Mouse (Mus musculus): ENCODE results near the gene Tbxa2r.

The Tbxa2r gene

DNA sequence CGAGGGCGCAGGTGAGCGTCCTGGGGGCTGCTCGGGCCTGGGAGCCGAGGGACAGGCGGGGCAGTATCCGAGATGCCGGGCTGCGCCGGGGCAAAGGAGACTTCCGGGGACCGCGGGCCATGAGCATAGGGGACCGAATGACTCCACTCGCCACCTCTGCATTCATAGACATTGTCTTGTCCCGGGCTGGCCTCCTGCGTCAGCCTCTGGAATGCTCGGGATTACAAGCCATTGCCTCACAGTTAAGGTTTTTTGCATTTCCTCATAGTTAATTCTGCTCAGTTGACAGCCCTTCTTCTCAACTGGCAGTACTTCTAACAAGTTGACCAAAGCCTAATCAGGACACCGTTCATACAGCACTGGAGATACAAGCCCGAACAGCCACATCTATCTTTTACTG lies 7.1 kb upstream of the Tbxa2r start:
- no peak for DNase-seq

DNA sequence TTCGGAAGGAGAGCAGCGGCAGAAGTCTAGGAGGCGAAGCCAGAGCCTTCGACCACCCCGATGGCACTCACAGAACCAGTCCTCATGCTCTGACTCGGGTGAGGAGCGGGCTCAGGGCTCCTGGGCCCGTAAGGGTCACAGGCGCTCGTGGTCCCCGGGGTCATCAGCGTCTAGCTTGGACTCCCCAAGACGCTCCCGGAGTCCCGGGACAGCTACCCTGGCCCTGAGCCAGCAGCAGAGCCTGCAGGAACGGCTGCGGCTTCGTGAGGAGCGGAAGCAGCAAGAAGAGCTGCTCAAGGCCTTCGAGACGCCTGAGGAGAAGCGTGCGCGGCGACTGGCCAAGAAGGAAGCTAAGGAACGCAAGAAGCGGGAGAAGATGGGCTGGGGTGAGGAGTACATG lies 6.1 kb upstream of the Tbxa2r start:
- DNase-seq: no peak

DNA sequence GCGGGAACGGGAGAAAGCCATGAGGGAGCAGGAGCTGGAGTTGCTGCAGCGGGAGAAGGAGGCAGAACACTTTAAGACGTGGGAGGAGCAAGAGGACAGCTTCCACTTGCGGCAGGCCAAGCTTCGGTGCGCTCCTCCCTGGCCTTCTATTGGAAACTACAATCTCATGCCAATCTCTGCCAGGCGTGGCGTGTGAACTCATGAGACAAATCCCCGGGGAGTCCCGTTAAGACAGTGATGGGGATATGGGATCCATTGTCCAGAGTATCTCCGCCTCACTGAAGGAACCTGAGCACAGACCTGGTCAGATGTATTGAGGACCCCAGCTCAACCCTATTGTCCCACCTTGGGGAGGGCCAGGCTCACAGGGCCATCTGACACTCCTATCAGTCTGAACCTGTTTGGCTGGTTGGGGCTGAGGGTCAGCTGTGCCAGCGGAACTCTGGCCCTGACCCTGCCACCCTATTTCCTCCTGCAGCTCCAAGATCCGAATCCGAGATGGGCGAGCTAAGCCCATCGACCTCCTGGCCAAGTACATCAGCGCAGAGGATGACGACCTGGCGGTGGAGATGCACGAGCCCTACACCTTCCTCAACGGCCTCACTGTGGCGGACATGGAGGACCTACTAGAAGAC lies 5.3 kb upstream of the Tbxa2r start:
- DNase-seq: no peak

DNA sequence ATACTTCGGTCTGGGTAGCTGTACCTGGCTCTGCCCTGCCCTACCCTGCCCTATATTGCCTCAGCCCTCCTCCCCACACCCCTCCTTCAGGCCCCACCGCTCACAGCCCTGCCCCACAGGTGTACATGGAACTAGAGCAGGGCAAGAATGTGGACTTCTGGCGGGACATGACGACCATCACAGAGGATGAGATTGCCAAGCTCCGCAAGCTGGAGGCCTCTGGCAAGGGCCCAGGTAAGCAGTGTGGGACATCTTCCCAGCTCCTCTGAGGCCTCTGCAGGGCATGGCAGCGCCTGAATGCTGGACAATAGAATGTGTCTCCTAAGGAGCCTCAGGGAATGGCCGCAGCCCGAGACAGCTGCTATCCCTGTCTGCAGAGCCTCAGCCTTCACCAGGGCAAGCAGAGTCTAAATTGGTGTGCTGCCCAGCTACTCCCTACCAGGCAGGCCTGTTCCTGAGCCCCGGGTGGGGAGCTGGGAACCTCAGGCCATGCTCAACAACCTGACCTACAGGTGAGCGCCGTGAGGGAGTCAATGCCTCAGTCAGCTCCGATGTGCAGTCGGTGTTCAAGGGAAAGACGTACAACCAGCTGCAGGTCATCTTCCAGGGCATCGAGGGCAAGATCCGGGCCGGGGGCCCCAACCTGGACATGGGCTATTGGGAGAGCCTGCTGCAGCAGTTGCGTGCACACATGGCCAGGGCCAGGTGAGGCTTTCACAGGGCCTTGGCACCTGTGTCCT lies 4.6 kb upstream of the Tbxa2r start:
- DNase-seq: no peak

GRCm38 (mm10) chr10:81325176-81325575 lies 3.4 kb upstream of the Tbxa2r start:
- no peak for DNase-seq

GRCm38 (mm10) chr10:81325781-81326180 lies 2.8 kb upstream of the Tbxa2r start:
- no peak for DNase-seq

DNA sequence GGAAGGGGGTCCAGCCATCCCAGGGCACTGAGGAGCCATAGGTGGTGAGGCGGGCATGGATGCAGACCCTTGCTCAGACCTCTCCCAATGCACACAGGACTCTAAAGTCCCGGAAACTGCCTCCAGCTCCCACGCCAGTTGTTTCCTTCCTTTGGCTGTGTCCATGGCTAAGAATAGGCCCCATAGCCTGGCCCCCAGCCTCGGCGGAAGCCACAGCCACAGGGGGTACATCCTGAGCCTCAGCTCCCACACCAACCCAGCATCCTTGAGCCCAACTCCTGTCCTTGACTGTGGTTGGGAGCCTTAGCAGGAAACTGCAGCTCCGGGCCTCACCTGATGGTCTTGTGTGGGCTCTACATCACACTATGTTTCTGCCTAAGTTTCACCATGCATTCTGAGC lies 1.7 kb upstream of the Tbxa2r start:
- no peak for DNase-seq

GRCm38 (mm10) chr10:81327959-81328358 lies 572 bp upstream of the Tbxa2r start:
- no peak for DNase-seq

DNA sequence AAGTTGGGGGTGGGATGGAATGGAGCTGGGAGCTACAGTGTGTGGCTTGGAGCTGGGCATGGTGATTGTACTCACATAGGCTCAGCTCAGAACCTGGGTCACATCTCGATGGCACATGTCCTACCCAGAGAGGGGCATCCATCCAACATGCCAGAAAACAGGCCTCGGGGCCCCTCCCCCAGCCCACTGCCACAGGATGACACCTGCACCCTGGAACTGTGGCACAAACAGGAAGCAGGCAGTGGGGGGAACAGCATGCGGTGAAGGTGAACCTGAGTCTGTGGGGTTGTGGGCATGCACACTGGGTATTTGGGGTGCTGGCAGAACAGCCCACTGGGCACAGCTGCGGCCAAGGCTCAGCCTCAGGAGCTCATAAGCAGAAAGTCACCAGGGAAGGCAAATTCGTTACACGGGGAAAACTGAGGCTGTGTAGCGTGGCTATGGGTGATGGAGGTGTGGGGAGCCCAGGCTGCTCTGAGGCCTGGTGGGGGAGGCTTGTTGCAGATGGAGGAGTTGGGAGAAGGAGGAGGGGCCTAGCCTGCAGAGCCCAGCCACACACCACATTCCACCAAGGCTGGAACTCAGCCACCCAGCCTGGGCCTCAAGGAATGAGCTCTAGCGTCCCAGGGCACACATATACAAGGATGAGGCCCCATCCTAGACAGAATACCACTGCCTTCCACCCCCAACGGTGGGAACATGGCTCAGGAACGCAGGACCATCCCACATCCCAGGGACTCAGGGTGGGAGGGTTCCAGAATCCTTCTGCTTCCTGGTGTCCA lies 854 bp downstream of the Tbxa2r start:
- peak; percentile 90 for DNase-seq

- no peak for DNase-seq
Observed at GRCm38 (mm10) chr10:81330007-81330406, 1.5 kb downstream of the Tbxa2r start.

- no peak for DNase-seq
Observed at GRCm38 (mm10) chr10:81332277-81332676, 3.7 kb downstream of the Tbxa2r start.

GRCm38 (mm10) chr10:81334324-81334723 lies 5.8 kb downstream of the Tbxa2r start:
- no peak for DNase-seq

GRCm38 (mm10) chr10:81335393-81336340 lies 7.1 kb downstream of the Tbxa2r start:
- no peak for DNase-seq

DNA sequence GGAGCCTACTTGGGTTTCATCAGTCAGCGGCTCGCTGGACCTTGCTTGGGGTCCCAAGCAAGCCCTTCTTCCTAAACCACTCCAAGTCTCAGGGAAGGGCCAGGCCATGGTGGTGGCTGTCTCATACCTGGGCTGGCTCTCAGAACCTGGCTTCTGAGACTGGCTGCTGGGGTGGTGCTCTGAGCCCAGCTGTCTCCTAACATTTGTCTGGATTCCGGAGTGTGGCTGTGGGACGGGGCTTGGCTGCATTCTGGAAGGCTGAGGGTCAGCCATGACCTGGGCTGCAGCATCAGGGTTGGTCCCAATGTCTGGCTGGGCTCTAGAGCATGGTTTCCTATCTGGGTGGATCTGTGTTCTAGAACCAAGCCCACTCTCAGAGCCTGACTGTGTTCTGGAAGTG lies 8.0 kb downstream of the Tbxa2r start:
- DNase-seq: no peak

DNA sequence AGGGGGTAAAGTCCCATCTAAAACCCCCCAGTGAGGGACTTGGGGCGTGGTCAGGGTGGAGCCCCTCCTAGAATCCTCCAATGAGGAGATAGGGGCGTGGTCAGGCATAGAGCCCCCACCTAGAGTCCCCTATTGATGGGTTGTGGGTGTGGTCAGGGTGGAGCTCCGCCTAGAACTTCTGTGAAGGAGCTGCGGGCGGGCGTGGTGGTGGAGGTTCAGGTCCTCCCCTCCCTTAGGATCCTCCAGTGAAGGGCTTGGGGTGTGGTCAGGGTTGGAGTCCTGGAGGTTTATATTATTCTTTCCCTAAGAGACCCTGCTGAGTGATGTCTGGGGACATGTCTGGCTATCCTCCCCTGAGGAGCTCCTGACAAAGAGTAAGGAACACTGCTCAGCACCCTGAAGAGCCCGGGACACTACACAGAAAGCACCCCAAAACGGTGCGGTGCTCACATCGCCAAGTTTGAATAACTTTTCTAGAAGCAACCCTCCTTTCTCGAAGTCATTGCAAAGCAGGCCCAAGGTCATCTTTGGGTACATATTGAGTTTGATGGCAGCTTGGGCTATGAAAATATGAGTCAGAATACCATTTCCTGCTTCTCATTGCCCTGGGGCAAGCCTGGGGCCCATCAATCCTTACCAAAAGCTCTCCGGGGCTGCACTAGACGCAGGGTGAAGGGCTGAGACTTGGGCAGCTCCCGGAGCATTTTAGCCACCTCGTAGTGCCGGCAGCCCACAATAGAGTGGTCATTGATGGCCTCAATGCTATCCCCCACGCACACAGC lies 12.2 kb downstream of the Tbxa2r start:
- DNase-seq: no peak

GRCm38 (mm10) chr10:81341333-81341949 lies 12.9 kb downstream of the Tbxa2r start:
- peak; percentile 83 for DNase-seq

- DNase-seq: no peak
Observed at GRCm38 (mm10) chr10:81342686-81343505, 14.4 kb downstream of the Tbxa2r start, which contains the start of gene Gipc3. Gipc3 (minus strand) TSS chr10:81343266.

- DNase-seq: no peak
Observed at GRCm38 (mm10) chr10:81344421-81345161, 16.1 kb downstream of the Tbxa2r start.

- no peak for DNase-seq
Observed at GRCm38 (mm10) chr10:81345162-81345534, 16.6 kb downstream of the Tbxa2r start.

All from thymus, postnatal 25 days (tissue).